7 mouse cellular contexts compared by ENCODE assay signal in genomic region chr6:52957730-52958129, GRCm38 (mm10).
A peak's percentile ranks its signal among the peaks of the same experiment; 100 is the strongest.
DNase-seq lines count a peak whose midpoint lies in the region; TF ChIP-seq lines count a peak whose summit lies in the region.

No protein-coding gene starts in this region.

- in situ Hi-C loops in CH12.LX (cut with MboI; ENCODE audit: low pct_ligation_motif_present, low pct_unique_long_range_greater_than_20kb, low sequenced_read_pairs) = no loop called here

- no peak overlapping the region for H3K4me2 ChIP-seq in CH12.LX (ENCODE audit: insufficient read depth, low read depth, poor library complexity, severe bottlenecking)

- H3K9me3 ChIP-seq in CH12.LX (replicated peaks; ENCODE audit: low read length) = no peaks in the 10 kb centered on the region

- no peaks in the 10 kb centered on the region for H3K79me2 ChIP-seq in C2C12 (ENCODE audit: control insufficient read depth, insufficient read depth)
- no peaks in the 10 kb centered on the region for H3K79me2 ChIP-seq in CH12.LX (replicated peaks; ENCODE audit: control insufficient read depth, extremely low read depth, insufficient read depth, poor library complexity, severe bottlenecking)

- dilution Hi-C loops in CH12.LX (cut with MboI; ENCODE audit: extremely low pct_ligation_motif_present, extremely low pct_unique_long_range_greater_than_20kb, low sequenced_read_pairs) = no loop called here

- TF ChIP-seq POLR2A in CH12.LX (IDR thresholded peaks at IDR 0.05; ENCODE audit: low read depth, low read length) = no peak

- peaks cover 13 to 22% of the 10 kb centered on the region in 2 experiments for H3K4me1 ChIP-seq in CH12.LX (ENCODE audit: control insufficient read depth in 1 of 2, insufficient read depth in 2 of 2)

- peaks cover 4% of the 10 kb centered on the region for H3K27me3 ChIP-seq in C2C12 (ENCODE audit: control insufficient read depth, insufficient read depth, insufficient read length)
- H3K27me3 ChIP-seq in CH12.LX (replicated peaks) = no peaks in the 10 kb centered on the region

- TF ChIP-seq CTCF in C2C12 (IDR thresholded peaks at IDR 0.05; ENCODE audit: control insufficient read depth, insufficient read depth, insufficient read length) (peak; percentile 48), CH12.LX (conservative IDR thresholded peaks at IDR 0.05 in 1 of 2, IDR thresholded peaks at IDR 0.05 in 1 of 2; ENCODE audit: low read depth in 2 of 2, low read length in 2 of 2) (peak; percentile 96 to 97)

- H3K36me3 ChIP-seq in C2C12 (ENCODE audit: control insufficient read depth, insufficient read depth) = no peaks in the 10 kb centered on the region
- no peaks in the 10 kb centered on the region for H3K36me3 ChIP-seq in CH12.LX (replicated peaks in 1 of 2; ENCODE audit: control insufficient read depth in 1 of 2, insufficient read depth in 1 of 2, low read length in 1 of 2)

- no peaks in the 10 kb centered on the region for H3K79me3 ChIP-seq in C2C12 (ENCODE audit: low read depth)

- TF ChIP-seq RAD21 in CH12.LX (IDR thresholded peaks at IDR 0.05; ENCODE audit: low read depth, low read length) = peak; percentile 78

- TF ChIP-seq EP300 in CH12.LX (IDR thresholded peaks at IDR 0.05; ENCODE audit: low read length) = no peak

- H3K4me3 ChIP-seq in C2C12 (ENCODE audit: insufficient read depth, poor library complexity, severe bottlenecking) (no peak overlapping the region), CH12.LX (replicated peaks in 1 of 3; ENCODE audit: low read depth in 2 of 3, low read length in 2 of 3, poor library complexity in 1 of 3) (no peak overlapping the region)

- no peak overlapping the region for H3K27ac ChIP-seq in CH12.LX (ENCODE audit: insufficient read depth, low read depth)

- no peak overlapping the region for H3K9ac ChIP-seq in CH12.LX (ENCODE audit: insufficient read depth, low read depth)

- H3ac ChIP-seq in C2C12 (ENCODE audit: control insufficient read depth, insufficient read length, low read depth) = no peak overlapping the region

- DNase-seq in CH12.LX (ENCODE audit: extremely low read depth) = peak; percentile 73
- peak; percentile 58 for DNase-seq in c-Kit-positive CD71-negative TER-119-negative erythroid progenitor cells, embryonic 14.5 days (ENCODE audit: low read depth)
- DNase-seq in forelimb bud, embryonic 11.5 days (ENCODE audit: low read depth, low spot score) = peak; percentile 81
- DNase-seq in layer of hippocampus, adult 11-12 months (ENCODE audit: low spot score) = peak; percentile 82
- peak; percentile 45 for DNase-seq in lung, postnatal 25 days (ENCODE audit: low spot score)
- peak; percentile 33 for DNase-seq in spleen, adult 12 weeks (ENCODE audit: low spot score)

TF ChIP-seq in C2C12, 6 proteins besides CTCF, POLR2A, EP300 and RAD21:
- TF ChIP-seq CEBPB (IDR thresholded peaks at IDR 0.05; ENCODE audit: low read depth) = no peak
- TF ChIP-seq MYOD1 (IDR thresholded peaks at IDR 0.05; ENCODE audit: control insufficient read depth, insufficient read length, low read depth) = no peak
- TF ChIP-seq FOSL1 (IDR thresholded peaks at IDR 0.05; ENCODE audit: insufficient read depth, low read length, poor library complexity, severe bottlenecking) = no peak
- TF ChIP-seq MAX (IDR thresholded peaks at IDR 0.05) = no peak
- TF ChIP-seq MYOG (IDR thresholded peaks at IDR 0.05; ENCODE audit: control insufficient read depth, extremely low read depth, insufficient read length) = no peak
- no peak for TF ChIP-seq USF1 (IDR thresholded peaks at IDR 0.05; ENCODE audit: low read depth)

TF ChIP-seq in CH12.LX, 34 proteins besides CTCF, POLR2A, EP300 and RAD21:
- peak; percentile 87 for TF ChIP-seq SMC3 (IDR thresholded peaks at IDR 0.05; ENCODE audit: low read depth, low read length)
- TF ChIP-seq HCFC1 (IDR thresholded peaks at IDR 0.05; ENCODE audit: low read depth, low read length) = no peak
- no peak for TF ChIP-seq E2F4 (IDR thresholded peaks at IDR 0.05; ENCODE audit: insufficient replicate concordance, low read depth, low read length)
- TF ChIP-seq IRF4 (IDR thresholded peaks at IDR 0.05; ENCODE audit: low read depth, low read length) = no peak
- TF ChIP-seq USF1 (IDR thresholded peaks at IDR 0.05; ENCODE audit: low read depth, low read length) = no peak
- TF ChIP-seq NELFE (IDR thresholded peaks at IDR 0.05; ENCODE audit: low read depth, low read length) = no peak; the same call in 1 of the 2 replicates
- TF ChIP-seq MAX (IDR thresholded peaks at IDR 0.05; ENCODE audit: low read length) = 0 out of 2 replicates have a peak, but pooled peaks have one; percentile 32
- TF ChIP-seq BHLHE40 (IDR thresholded peaks at IDR 0.05; ENCODE audit: low read depth, low read length) = peak; percentile 65
- 0 out of 2 replicates have a peak, but pooled peaks have one; percentile 40 for TF ChIP-seq MYC (IDR thresholded peaks at IDR 0.05; ENCODE audit: low read depth, low read length)
TF ChIP-seq in CH12.LX: peak in this region for 4.
